Mouse (Mus musculus) layer of hippocampus, postnatal 25 days (tissue): ENCODE measurements at regions not wholly inside any gene's neighbourhood (a gene's known extent, or its start where the extent isn't known, plus 50 kb on each side); places are given as distances from the start of the nearest gene placed in this dataset.
"Not testable (repeated sequence)": the region's sequence is repeated elsewhere in the genome, so short reads cannot be mapped to it uniquely, and the experiment has no call there.

ENCODE experiments used
- DNase-seq, 2 experiments: peaks; one replicate each; pipeline ENCODE4 v3.0.0; 2022; ENCODE audit warnings: mixed read lengths in 2 of 2, low spot score in 1 of 2; ENCODE audit errors: extremely low spot score in 1 of 2

- DNase-seq: no peak
These were observed 140.1 kb upstream of the Camk1g start for GRCm38 (mm10) chr1:193510066-193510793.

GRCm38 (mm10) chr1:193508271-193508670 is 138.2 kb upstream of the Camk1g start:
- DNase-seq: no peak

GRCm38 (mm10) chr1:193506991-193507390 is 136.9 kb upstream of the Camk1g start:
- DNase-seq: no peak

DNA sequence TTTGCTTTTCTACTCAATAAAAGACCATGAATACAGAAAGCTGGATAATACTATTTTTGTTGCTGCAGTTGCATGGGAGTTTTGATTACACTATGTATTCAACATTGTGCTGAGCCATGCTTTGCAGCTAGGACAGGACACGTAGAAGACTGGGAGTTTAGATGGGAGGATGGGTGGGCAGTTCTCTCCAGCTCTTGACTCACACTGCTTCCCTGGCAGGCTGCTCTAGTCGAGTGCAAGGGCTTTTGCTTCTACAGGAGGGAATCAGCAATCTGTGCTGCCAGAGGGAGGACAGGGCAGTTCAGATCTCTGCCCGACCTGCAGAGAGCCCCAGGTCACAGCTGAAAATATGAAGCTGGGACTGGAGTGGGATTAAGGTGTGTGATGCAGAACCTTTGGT is 135.3 kb upstream of the Camk1g start:
- DNase-seq: no peak

DNA sequence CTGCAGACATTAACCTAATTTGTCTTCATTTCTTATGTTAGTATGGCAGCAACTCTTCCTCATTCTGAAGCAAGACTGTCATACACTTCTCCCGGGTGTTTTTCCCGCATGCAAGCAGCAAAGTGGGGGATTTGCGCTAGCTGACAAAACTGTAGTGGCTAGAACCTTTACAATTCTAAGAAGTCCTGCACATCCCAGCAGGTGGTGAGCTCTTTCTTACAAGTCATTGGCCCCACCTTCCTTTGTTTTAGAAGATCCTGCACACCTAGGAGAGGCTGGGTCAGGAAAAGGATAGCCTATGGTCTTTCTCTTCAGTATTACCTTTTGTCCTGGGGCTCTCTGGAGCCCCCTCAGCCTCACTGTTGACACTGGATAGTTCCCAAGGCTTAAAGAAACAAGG is 134.5 kb upstream of the Camk1g start:
- no peak for DNase-seq

DNA sequence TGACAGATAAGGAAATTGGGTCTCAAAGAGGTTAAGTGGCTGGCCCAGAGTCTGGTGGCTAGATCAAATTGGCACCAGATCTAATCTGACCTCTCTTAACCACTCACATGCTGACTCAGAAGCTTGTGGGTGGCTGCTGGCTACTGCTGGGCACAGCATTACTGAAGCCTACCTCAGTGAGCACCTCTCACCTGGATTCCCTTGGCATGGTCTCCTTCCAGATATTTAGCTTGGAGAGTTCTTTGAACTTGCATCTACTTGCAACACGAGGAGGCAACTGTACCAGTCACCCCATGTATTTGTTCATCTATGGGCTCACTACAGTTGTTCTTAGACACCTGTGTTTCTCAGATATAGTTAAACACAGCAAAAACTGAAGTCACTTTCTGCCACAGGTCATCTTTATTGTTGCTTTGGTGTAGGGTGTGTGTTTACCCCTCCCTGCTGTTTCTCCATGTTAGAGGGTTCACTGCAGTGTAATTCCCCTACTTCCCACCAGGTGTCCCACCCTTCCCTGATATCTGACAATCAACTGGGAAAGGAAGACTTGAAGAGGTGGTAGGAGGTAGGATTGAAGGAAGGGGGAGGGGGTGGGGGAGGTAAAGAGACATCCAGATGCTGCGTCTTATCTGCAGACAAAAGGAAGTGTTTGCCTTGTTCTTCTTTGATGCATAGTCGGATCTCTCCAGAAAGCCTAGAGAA is 133.7 kb upstream of the Camk1g start:
- DNase-seq: peak; percentile 30 to 77

DNA sequence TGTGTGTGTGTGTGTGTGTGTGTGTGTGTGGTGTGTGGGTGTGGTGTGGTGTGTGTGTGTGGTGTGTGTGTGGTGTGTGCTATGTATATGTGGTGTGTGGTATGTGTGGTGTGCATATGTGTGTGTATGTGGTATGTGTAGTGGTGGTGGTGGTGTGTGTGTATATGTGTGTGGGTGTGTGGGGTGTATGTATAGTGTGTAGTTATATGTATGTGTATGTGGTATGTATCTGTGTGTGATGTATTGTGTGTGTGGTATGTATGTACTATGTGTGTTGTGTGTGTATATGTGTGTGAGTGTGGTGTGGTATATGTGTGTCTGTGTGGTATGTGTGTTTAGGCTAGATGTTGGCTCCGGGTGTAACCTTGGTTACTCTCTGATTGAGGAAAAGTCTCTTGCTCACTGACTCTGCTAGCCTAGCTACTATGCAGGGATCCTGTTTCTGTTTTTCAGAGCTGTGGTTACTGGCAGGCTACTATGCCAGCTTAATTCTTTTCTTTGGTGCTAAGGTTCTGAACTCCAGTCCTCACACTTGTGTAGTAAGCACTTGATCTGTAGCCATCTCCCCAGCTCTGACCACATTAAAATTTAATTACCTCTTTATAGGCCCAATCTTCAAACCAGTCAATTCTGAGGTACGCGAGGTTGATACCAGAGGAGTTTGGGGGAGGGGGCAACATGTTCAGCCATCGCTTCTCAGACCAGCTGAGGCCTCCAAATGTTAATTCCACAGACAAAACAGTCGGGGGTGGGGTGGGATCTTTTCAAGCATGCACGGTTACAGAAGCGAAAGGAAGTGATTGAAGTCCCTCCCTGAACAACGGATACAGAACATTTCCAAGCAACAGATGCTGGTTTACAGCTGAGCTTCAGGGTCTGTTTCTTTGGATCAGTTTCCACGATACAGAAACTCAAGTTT is 126.4 kb upstream of the Camk1g start:
- DNase-seq: no peak

DNA sequence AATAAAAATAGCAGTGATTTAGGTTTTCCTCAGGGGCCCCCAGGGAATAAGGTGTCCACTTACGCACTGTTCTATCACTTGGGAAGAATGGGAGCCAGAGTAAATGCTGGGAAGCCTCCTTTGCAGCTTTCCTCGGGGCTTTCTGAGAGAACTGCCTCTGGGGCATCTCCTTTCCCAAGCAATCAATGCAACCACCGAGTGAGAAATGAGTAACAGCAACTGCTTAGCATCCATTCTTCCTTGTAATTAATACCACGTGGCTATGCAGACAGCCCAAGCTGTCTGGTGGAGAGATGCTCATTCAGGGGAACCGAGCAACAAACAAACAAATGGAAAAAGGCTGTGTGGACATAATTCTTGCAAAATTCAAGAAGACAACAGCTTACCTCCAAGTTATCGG is 117.9 kb upstream of the Camk1g start:
- no peak for DNase-seq

DNA sequence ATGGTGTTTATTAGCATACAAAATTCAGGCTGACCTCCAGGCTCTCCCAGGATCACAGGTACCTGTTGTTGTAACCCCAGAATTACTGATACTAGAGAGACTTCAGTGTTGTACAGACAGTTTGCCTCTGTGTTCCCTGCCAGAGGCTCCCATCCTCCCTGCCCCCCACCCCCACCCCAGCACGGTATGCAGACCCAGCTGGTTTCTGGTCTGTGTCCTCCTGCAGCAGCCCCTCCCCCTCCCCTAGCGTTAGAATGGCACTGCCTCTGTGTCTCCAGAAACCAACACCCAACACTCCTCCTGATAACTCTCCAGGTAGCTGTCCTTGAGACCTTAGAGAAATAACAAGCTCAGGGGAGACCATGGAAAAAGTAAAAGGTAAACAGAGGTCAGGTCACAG is 116.6 kb upstream of the Camk1g start:
- DNase-seq: not testable (repeated sequence)

DNA sequence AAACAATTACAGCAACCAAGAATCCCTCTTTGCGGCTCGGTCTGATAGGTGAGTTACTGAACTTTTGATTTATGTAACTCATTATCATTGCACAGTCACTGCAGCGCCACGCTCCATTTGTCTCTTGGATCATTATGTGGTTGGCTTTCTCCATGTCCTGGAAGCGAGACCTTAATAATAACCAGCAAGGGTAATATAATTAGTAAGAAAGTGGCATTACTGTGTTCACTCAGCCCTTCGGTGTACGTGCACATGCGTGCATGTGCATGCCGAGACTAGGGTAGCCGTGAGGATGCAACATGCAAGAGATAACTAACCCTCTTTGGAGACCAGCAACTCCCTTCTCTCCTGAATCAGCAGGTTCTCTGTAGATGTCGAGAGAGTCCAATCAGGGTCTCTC is 114.9 kb upstream of the Camk1g start:
- DNase-seq: no peak

DNA sequence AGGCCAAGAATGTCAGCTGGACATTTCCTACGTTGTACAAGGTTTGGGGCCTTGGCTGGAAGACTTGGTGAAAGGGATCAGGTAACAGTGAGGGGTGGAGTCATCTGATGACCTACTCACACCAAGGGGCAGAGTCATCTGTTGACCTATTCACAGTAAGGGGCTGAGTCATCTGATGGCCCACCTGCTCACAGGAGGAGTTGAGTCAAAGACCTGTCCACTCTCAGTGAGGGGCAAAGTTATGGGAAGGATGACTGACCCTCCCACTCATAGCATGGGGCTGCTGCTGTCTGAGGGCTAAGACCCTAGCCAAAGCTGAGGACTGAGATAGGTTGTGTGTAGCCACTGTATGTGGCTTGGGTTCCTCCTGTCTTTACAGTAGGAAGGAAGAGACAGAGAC is 107.2 kb upstream of the Camk1g start:
- DNase-seq: no peak

DNA sequence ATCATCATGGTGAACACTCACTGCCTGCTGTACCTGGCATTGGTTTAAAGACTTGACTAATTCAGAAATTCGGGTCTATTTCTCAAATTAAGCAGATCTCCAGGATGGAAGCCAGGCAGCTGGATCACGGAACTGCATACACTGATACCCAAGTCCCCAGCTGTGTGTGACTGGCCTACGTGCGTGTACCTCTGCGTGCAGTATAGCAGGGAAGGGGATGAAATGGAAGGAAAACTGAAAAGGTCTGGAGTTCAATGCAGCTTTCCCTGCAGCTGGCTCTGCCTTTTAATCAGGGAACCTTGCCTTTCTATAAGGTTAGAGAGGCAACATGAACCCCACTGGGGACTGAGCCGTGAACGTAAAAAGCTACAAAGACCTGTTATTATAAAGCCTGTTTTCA is 106.7 kb upstream of the Camk1g start:
- DNase-seq: no peak

DNA sequence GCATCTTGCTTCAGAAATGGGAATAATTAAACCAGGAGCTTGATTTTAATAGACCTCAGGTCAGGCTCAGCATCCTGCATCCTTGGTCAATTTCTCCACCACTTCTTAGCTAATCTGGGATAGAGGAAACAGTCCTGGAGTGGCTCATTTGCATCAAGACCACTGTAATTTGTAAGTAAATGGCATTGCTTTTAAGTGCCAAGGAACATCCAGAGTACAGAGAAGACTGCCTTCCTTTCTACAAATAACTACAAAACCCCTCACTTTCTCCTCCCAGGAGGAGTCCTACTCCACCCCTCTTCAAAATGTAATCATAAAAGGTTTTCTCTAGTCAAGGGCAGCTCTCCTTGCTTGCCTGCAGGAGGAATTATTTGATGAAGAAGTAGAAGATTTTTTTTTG is 96.2 kb upstream of the Camk1g start:
- no peak for DNase-seq

GRCm38 (mm10) chr1:193459735-193460134 is 89.6 kb upstream of the Camk1g start:
- no peak for DNase-seq

GRCm38 (mm10) chr1:193457908-193458307 is 87.8 kb upstream of the Camk1g start:
- DNase-seq: no peak

DNA sequence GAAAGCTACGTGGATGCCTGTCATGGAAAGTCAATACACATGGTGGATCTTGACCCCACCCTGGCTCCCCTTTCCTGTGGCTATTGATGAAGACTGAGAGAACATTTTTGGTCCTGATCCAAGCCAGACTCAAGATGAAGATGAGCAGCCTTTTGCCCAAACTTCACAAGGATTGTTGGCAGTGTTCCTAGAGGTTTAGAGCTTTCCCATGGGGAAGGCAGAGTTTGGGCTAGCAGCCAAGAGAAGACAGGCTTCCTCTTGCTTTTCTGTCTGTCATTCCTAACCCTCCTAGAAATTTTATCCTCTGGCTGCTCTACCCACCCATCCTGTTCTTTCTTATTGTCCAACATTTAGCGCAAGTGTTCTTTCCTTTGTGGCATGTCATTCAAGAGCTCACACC is 83.6 kb upstream of the Camk1g start:
- no peak for DNase-seq

- DNase-seq: no peak
These were observed 81.5 kb upstream of the Camk1g start for GRCm38 (mm10) chr1:193451471-193452135.

GRCm38 (mm10) chr1:193450814-193451213 is 80.7 kb upstream of the Camk1g start:
- DNase-seq: no peak

- DNase-seq: no peak
These were observed 80.1 kb upstream of the Camk1g start for GRCm38 (mm10) chr1:193450201-193450600.

DNA sequence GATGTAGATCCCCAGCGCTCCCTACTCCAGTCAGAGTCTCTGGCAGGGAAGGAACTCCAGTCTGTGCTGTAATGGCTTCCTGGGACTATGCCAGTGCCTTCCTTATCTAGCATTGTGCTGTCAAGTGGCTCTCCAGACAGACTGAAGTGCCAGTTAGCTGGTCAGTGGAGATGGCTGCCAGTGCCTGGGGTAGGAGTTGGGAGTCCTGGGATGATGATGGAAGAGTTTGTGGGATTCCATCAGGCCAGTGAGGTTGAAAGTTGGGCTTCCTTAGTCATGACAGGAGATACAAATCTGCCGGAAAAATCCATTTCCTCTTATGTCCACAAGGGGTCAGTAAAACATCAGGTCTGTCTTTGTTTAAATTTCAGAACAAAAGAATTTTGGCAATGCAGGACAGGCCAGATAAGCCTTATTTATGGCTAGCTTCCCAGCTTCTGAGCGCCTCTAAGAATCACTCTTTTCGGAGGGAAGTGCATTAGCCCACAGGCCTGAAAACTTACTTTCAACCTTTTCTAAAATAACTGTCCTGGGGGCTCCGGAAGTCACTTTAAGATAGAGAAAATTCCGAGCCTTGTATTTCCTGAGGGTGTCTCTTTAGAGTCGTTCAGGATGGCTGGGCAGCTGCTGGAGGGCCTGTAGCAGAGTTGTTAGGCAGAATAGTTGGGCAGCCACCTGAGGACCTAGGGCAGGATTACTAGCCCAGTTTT is 79.5 kb upstream of the Camk1g start:
- peak; percentile 18 to 35 for DNase-seq
